14 mouse cellular contexts compared by ENCODE assay signal in genomic region chr1:6094162-6094934, GRCm38 (mm10).
"Had no signal": no experiment of that assay in that cellular context is flagged by ENCODE, and none has a peak within 500 bp of the region (broad histone marks: within the 10 kb centered on the region; RNA-seq: fewer than 3 reads in every experiment).

No protein-coding gene starts in this region.

- ATAC-seq: lung, postnatal 0 days had no signal

- DNase-seq: kidney, postnatal 10 days; kidney, postnatal 4 days; lung, adult 2 months; lung, postnatal 36 days; retina, postnatal 1 day; right cerebral cortex, postnatal 4 days; spleen, adult 18-20 months; thymus, postnatal 4 days had no signal

- H3K9me3 ChIP-seq: limb, embryonic 10.5 days; liver, embryonic 15.5 days; neural tube, embryonic 13.5 days had no signal

- H3K27me3 ChIP-seq: liver, embryonic 15.5 days; neural tube, embryonic 13.5 days had no signal

- H3K4me2 ChIP-seq: liver, embryonic 11.5 days; liver, embryonic 15.5 days; neural tube, embryonic 13.5 days had no signal

- H3K27ac ChIP-seq: left cerebral cortex, adult 2 months; limb, embryonic 10.5 days; liver, embryonic 15.5 days; neural tube, embryonic 13.5 days had no signal

- H3K9ac ChIP-seq: liver, embryonic 15.5 days; neural tube, embryonic 13.5 days had no signal

- H3K4me1 ChIP-seq: limb, embryonic 10.5 days; liver, embryonic 15.5 days; neural tube, embryonic 13.5 days had no signal

- H3K4me3 ChIP-seq: left cerebral cortex, adult 2 months; limb, embryonic 10.5 days; liver, embryonic 15.5 days; neural tube, embryonic 13.5 days had no signal

- H3K36me3 ChIP-seq: limb, embryonic 10.5 days; liver, embryonic 15.5 days; neural tube, embryonic 13.5 days had no signal
